Mouse (Mus musculus) lung, adult 2 months (tissue): ENCODE results near the gene Syn1.

Experiments used
- CTCF ChIP-seq: fragments of 200-500 bp; IDR thresholded peaks from 2 replicates; pipeline ENCODE4 v1.5.1; 2011; ENCODE audit warnings: mild to moderate bottlenecking, low read length, control low read depth; ENCODE audit not compliant: insufficient read depth
- POLR2A ChIP-seq: fragments of 200-500 bp; IDR thresholded peaks from 2 replicates; pipeline ENCODE4 v1.6.1; 2011; ENCODE audit warnings: low read depth, mild to moderate bottlenecking, control low read depth, low read length, borderline replicate concordance; ENCODE audit errors: extremely low read depth

- TF ChIP-seq POLR2A (no peak), CTCF (peak; percentile 39)
Observed at GRCm38 (mm10) chrX:20946055-20946454, 25.3 kb upstream of the Syn1 start.
